1 mouse cellular context compared by ENCODE assay signal in the genomic region with DNA sequence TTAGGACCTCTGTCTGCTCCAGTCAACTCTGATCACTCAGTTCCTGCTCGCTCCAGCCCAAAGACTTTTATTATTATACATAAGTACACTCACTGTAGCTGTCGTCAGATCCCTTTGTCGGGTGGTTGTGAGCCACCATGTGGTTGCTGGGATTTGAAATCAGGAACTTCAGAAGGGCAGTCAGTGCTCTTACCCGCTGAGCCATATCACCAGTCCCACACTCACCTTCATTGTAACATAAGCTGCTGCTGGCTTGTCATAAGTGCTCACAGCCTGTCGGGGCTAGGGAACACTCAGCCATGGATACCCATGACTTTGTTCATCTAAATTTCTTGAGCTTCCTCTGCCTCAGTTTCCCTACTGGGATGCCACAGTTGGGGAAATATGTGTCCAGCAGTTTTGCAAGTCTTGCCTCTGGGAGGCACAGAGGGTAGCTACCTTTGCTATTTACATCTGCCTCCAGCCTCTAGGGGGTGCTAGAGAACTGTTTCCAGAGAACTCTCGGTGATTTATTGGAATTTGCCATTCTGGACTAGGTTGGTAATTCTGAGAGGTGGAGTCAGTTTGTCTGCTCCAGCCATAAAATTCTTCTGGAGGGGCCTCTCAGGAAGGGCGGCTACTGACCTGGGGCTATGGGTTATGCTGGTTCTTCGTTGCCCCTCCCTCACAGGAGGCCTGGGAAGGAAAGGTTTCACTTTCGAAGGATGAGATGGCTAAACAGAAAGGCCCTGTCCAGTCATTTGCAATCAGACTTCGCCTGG.
TF ChIP-seq lines count a peak whose summit lies in the region.

No protein-coding gene starts in this region.

TF ChIP-seq in MEL, 35 proteins besides CTCF, POLR2A, EP300 and RAD21 (continued from another document):
- TF ChIP-seq MAFK (IDR thresholded peaks at IDR 0.05; ENCODE audit: borderline replicate concordance, low read depth, low read length) = no peak
TF ChIP-seq in MEL: peak in this region for 5.
